Mouse (Mus musculus) heart, embryonic 15.5 days (tissue): ENCODE results near the gene Selenbp2. TPM values are rescaled to one million over a fixed set of nuclear protein-coding genes. Genes with fewer than 3 reads are reported as not detected.
"Not testable (repeated sequence)": the region's sequence is repeated elsewhere in the genome, so short reads cannot be mapped to it uniquely, and the experiment has no call there.

ENCODE experiments used
- ATAC-seq: fragments of 200-750 bp; cut with Nextera tagmentation; replicated peaks from 2 replicates; pipeline ENCODE4 v1.8.0; 2017; ENCODE audit warnings: low read depth, moderate TSS enrichment; ENCODE audit not compliant: insufficient number of reproducible peaks, insufficient read depth, low FRiP score
- H3K27ac ChIP-seq: fragments of 300-500 bp; sonication (generic); 2 replicates; pipeline ENCODE4 v1.5.1; 2015; ENCODE audit warnings: mild to moderate bottlenecking, inconsistent platforms
- H3K27me3 ChIP-seq: fragments of 300-500 bp; sonication (generic); 2 replicates; pipeline ENCODE4 v1.6.1; 2015; ENCODE audit warnings: inconsistent platforms
- H3K36me3 ChIP-seq: fragments of 300-500 bp; sonication (generic); 2 replicates; pipeline ENCODE4 v1.6.1; 2015; ENCODE audit warnings: mild to moderate bottlenecking, inconsistent platforms
- H3K4me1 ChIP-seq: fragments of 300-500 bp; sonication (generic); replicated peaks from 2 replicates; pipeline ENCODE4 v1.6.1; 2015; ENCODE audit warnings: inconsistent platforms
- H3K4me2 ChIP-seq: fragments of 300-500 bp; sonication (generic); 2 replicates; pipeline ENCODE4 v1.6.1; 2015; ENCODE audit warnings: inconsistent platforms, mild to moderate bottlenecking, moderate library complexity
- H3K4me3 ChIP-seq: fragments of 300-500 bp; sonication (generic); 2 replicates; pipeline ENCODE4 v1.5.1; 2015; ENCODE audit warnings: mild to moderate bottlenecking, inconsistent platforms
- H3K9ac ChIP-seq: fragments of 300-500 bp; sonication (generic); 2 replicates; pipeline ENCODE4 v1.6.1; 2015; ENCODE audit warnings: mild to moderate bottlenecking, inconsistent platforms
- H3K9me3 ChIP-seq: fragments of 300-500 bp; sonication (generic); replicated peaks from 2 replicates; pipeline ENCODE4 v1.6.1; 2016; ENCODE audit warnings: inconsistent platforms
- WGBS: fragments of 180-500 bp; shearing (Covaris S2); methylation state at CpG from one replicate; pipeline ENCODE4 v1.1.7; 2015; ENCODE audit warnings: mixed read lengths; 5-methylcytosine and 5-hydroxymethylcytosine counted together
- polyA plus RNA-seq: library from polyadenylated mRNA; unstranded; fragments of >200 nt; fragmentation: Nextera tagmentation; extraction: Ambion mirVana; gene quantifications from 2 replicates; pipeline ENCODE4 v1.2.1, GENCODE M21; 2015

Gene Selenbp2
- polyA plus RNA-seq: 3.8 and 4.4 TPM in 2 replicates

- no peaks in the 10 kb centered on the region for H3K4me1 ChIP-seq
- H3K4me2 ChIP-seq: no peak within 1 kb of the TSS
- H3K27me3 ChIP-seq: no peaks in the 10 kb centered on the region
- no peak within 1 kb of the TSS for H3K27ac ChIP-seq
- H3K9ac ChIP-seq: no peak within 1 kb of the TSS
- WGBS: 37% methylated on average over 5 of the region's 5 CpGs
- H3K4me3 ChIP-seq: no peak within 1 kb of the TSS
- no peaks in the 10 kb centered on the region for H3K9me3 ChIP-seq
- no peak for ATAC-seq
- H3K36me3 ChIP-seq: no peaks in the 10 kb centered on the region
Measured at GRCm38 (mm10) chr3:94693329-94693825, at the start of gene Selenbp2. Gene Selenbp2 (plus strand): TSS chr3:94693556.

- H3K9ac ChIP-seq: no peak overlapping the region
- no peaks in the 10 kb centered on the region for H3K9me3 ChIP-seq
- peak overlapping the region; percentile 48 for H3K27ac ChIP-seq
- peaks cover 13% of the 10 kb centered on the region for H3K4me1 ChIP-seq
- no peaks in the 10 kb centered on the region for H3K27me3 ChIP-seq
- H3K4me2 ChIP-seq: no peak overlapping the region
- WGBS: 30% methylated on average over 6 of the region's 6 CpGs
- ATAC-seq: peak; percentile 75
- H3K4me3 ChIP-seq: no peak overlapping the region
- H3K36me3 ChIP-seq: no peaks in the 10 kb centered on the region
Measured at GRCm38 (mm10) chr3:94648755-94649590, 44.4 kb upstream of the Selenbp2 start.

GRCm38 (mm10) chr3:94650409-94650808 lies 42.9 kb upstream of the Selenbp2 start:
- no peak overlapping the region for H3K27ac ChIP-seq
- H3K9ac ChIP-seq: no peak overlapping the region
- H3K4me3 ChIP-seq: no peak overlapping the region
- no peak for ATAC-seq
- H3K4me1 ChIP-seq: peaks cover 13% of the 10 kb centered on the region
- H3K4me2 ChIP-seq: no peak overlapping the region
- H3K9me3 ChIP-seq: no peaks in the 10 kb centered on the region
- 83% methylated on average over 7 of the region's 7 CpGs for WGBS
- no peaks in the 10 kb centered on the region for H3K36me3 ChIP-seq
- H3K27me3 ChIP-seq: no peaks in the 10 kb centered on the region

GRCm38 (mm10) chr3:94653967-94654366 lies 39.4 kb upstream of the Selenbp2 start:
- H3K9ac ChIP-seq, H3K4me2 ChIP-seq, H3K9me3 ChIP-seq, H3K36me3 ChIP-seq, H3K4me3 ChIP-seq, ATAC-seq, H3K27me3 ChIP-seq, H3K27ac ChIP-seq: not testable (repeated sequence)
- H3K4me1 ChIP-seq: peaks cover 12% of the 10 kb centered on the region
- 75% methylated on average over 1 of the region's 1 CpGs for WGBS

GRCm38 (mm10) chr3:94657852-94658739 lies 35.3 kb upstream of the Selenbp2 start:
- Histone ChIP-seq H3K4me3 (peak overlapping the region; percentile 51), H3K9ac (peak overlapping the region; percentile 44; the same call in 1 of the 2 replicates), H3K4me2 (peak overlapping the region; percentile 78)
- ATAC-seq: peak; percentile 42
- not testable (repeated sequence) for H3K36me3 ChIP-seq, H3K27ac ChIP-seq, H3K9me3 ChIP-seq, H3K27me3 ChIP-seq, H3K4me1 ChIP-seq
- 3% methylated on average over 26 of the region's 47 CpGs for WGBS

GRCm38 (mm10) chr3:94658740-94659095 lies 34.6 kb upstream of the Selenbp2 start, which contains the start of gene Tuft1:
Gene Tuft1 (minus strand): TSS chr3:94658872.
- H3K4me1 ChIP-seq, H3K36me3 ChIP-seq, H3K9me3 ChIP-seq, H3K27ac ChIP-seq, H3K27me3 ChIP-seq: not testable (repeated sequence)
- ATAC-seq: peak; percentile 89
- Histone ChIP-seq H3K9ac (peak within 1 kb of the TSS; percentile 44; the same call in 1 of the 2 replicates), H3K4me3 (peak within 1 kb of the TSS; percentile 51), H3K4me2 (peak within 1 kb of the TSS; percentile 78)
- 0% methylated on average over 22 of the region's 33 CpGs for WGBS

GRCm38 (mm10) chr3:94659142-94659748 lies 34.1 kb upstream of the Selenbp2 start:
- Histone ChIP-seq H3K4me2 (peak overlapping the region; percentile 51), H3K4me3 (peak overlapping the region; percentile 30)
- H3K27ac ChIP-seq, H3K36me3 ChIP-seq, H3K9me3 ChIP-seq, H3K27me3 ChIP-seq, H3K9ac ChIP-seq, H3K4me1 ChIP-seq: not testable (repeated sequence)
- 31% methylated on average over 8 of the region's 10 CpGs for WGBS
- peak; percentile 76 for ATAC-seq

- H3K4me3 ChIP-seq, H3K9ac ChIP-seq, H3K4me1 ChIP-seq, H3K27me3 ChIP-seq, ATAC-seq, H3K9me3 ChIP-seq, H3K27ac ChIP-seq, H3K36me3 ChIP-seq, H3K4me2 ChIP-seq: not testable (repeated sequence)
- WGBS: 82% methylated on average over 2 of the region's 2 CpGs
Measured at GRCm38 (mm10) chr3:94660841-94661240, 32.5 kb upstream of the Selenbp2 start.

GRCm38 (mm10) chr3:94665060-94665802 lies 28.1 kb upstream of the Selenbp2 start:
- not testable (repeated sequence) for H3K36me3 ChIP-seq, H3K9ac ChIP-seq, ATAC-seq, H3K4me3 ChIP-seq, H3K27ac ChIP-seq, H3K9me3 ChIP-seq, H3K4me1 ChIP-seq, H3K4me2 ChIP-seq, H3K27me3 ChIP-seq
- WGBS: 43% methylated on average over 5 of the region's 5 CpGs

GRCm38 (mm10) chr3:94665896-94666295 lies 27.5 kb upstream of the Selenbp2 start:
- H3K36me3 ChIP-seq, H3K27ac ChIP-seq, H3K27me3 ChIP-seq, H3K9me3 ChIP-seq, ATAC-seq, H3K9ac ChIP-seq, H3K4me2 ChIP-seq, H3K4me1 ChIP-seq, H3K4me3 ChIP-seq: not testable (repeated sequence)
- 8% methylated on average over 7 of the region's 7 CpGs for WGBS
